ENCODE assay signal across 10 mouse cellular contexts in genomic region chr12:76556745-76557389, GRCm38 (mm10). TPM values are rescaled to one million over a fixed set of nuclear protein-coding genes. Genes with fewer than 3 reads are reported as not detected.
DNase-seq lines count a peak whose midpoint lies in the region; ATAC-seq lines count a peak whose summit lies in the region.
"Had no signal": no experiment of that assay in that cellular context is flagged by ENCODE, and none has a peak within 500 bp of the region (broad histone marks: within the 10 kb centered on the region; RNA-seq: fewer than 3 reads in every experiment).

No protein-coding gene starts in this region.

- H3K27ac ChIP-seq in heart, embryonic 15.5 days: 0 out of 2 replicates have a peak overlapping the region, but pooled peaks have one; percentile 28
- no peak overlapping the region for H3K27ac ChIP-seq in heart, embryonic 10.5 days
- no peak overlapping the region for H3K27ac ChIP-seq in neural tube, embryonic 12.5 days
- no peak overlapping the region for H3K27ac ChIP-seq in neural tube, embryonic 15.5 days (replicated peaks)
- H3K27ac ChIP-seq: embryonic facial prominence, embryonic 12.5 days had no signal

- no peak for ATAC-seq in heart, embryonic 15.5 days (replicated peaks; ENCODE audit: insufficient number of reproducible peaks, insufficient read depth, low FRiP score, low read depth)
- ATAC-seq in neural tube, embryonic 12.5 days (ENCODE audit: low FRiP score, low read depth): no peak
- ATAC-seq in neural tube, embryonic 15.5 days (ENCODE audit: low FRiP score): no peak
- ATAC-seq: lung, postnatal 0 days had no signal

- H3K9me3 ChIP-seq in heart, embryonic 15.5 days (replicated peaks): no peaks in the 10 kb centered on the region
- no peaks in the 10 kb centered on the region for H3K9me3 ChIP-seq in heart, embryonic 10.5 days
- H3K9me3 ChIP-seq in neural tube, embryonic 12.5 days: no peaks in the 10 kb centered on the region
- H3K9me3 ChIP-seq in neural tube, embryonic 15.5 days (replicated peaks): no peaks in the 10 kb centered on the region
- H3K9me3 ChIP-seq: embryonic facial prominence, embryonic 12.5 days had no signal

- H3K4me2 ChIP-seq in heart, embryonic 15.5 days: no peak overlapping the region
- H3K4me2 ChIP-seq in neural tube, embryonic 12.5 days (replicated peaks): no peak overlapping the region
- H3K4me2 ChIP-seq in neural tube, embryonic 15.5 days: no peak overlapping the region
- H3K4me2 ChIP-seq: embryonic facial prominence, embryonic 12.5 days had no signal

- H3K4me3 ChIP-seq in heart, embryonic 15.5 days: no peak overlapping the region
- no peak overlapping the region for H3K4me3 ChIP-seq in heart, embryonic 10.5 days
- H3K4me3 ChIP-seq in neural tube, embryonic 12.5 days: no peak overlapping the region
- H3K4me3 ChIP-seq in neural tube, embryonic 15.5 days (replicated peaks): no peak overlapping the region
- H3K4me3 ChIP-seq: embryonic facial prominence, embryonic 12.5 days had no signal

- H3K36me3 ChIP-seq in heart, embryonic 15.5 days: peaks cover 17% of the 10 kb centered on the region
- H3K36me3 ChIP-seq in heart, embryonic 10.5 days: peaks cover 20% of the 10 kb centered on the region
- H3K36me3 ChIP-seq in neural tube, embryonic 12.5 days: no peaks in the 10 kb centered on the region
- H3K36me3 ChIP-seq in neural tube, embryonic 15.5 days: no peaks in the 10 kb centered on the region

- 28% methylated on average over 6 of the region's 6 CpGs for WGBS in heart, embryonic 15.5 days
- 19% methylated on average over 6 of the region's 6 CpGs for WGBS in heart, embryonic 10.5 days
- 28% methylated on average over 6 of the region's 6 CpGs for WGBS in neural tube, embryonic 12.5 days
- WGBS in neural tube, embryonic 15.5 days: 29% methylated on average over 6 of the region's 6 CpGs

- no peak for DNase-seq in heart, embryonic 10.5 days (ENCODE audit: low spot score)
- peak; percentile 28 to 45 for DNase-seq in kidney, postnatal 4 days
- no peak for DNase-seq in ovary, postnatal 10 days (ENCODE audit: low spot score)
- no peak for DNase-seq in cerebellum, postnatal 10 days
- DNase-seq in spleen, postnatal 36 days (ENCODE audit: low spot score in 2 of 2): no peak

- peaks cover 55% of the 10 kb centered on the region for H3K4me1 ChIP-seq in heart, embryonic 15.5 days (replicated peaks)
- peaks cover 47% of the 10 kb centered on the region for H3K4me1 ChIP-seq in heart, embryonic 10.5 days
- H3K4me1 ChIP-seq in neural tube, embryonic 12.5 days: peaks cover 7% of the 10 kb centered on the region
- H3K4me1 ChIP-seq in neural tube, embryonic 15.5 days: peaks cover 8% of the 10 kb centered on the region; the same call in 1 of the 2 replicates

- no peaks in the 10 kb centered on the region for H3K27me3 ChIP-seq in heart, embryonic 15.5 days
- H3K27me3 ChIP-seq in heart, embryonic 10.5 days (ENCODE audit: insufficient read depth, poor library complexity, severe bottlenecking): no peaks in the 10 kb centered on the region
- no peaks in the 10 kb centered on the region for H3K27me3 ChIP-seq in neural tube, embryonic 12.5 days (replicated peaks)
- no peaks in the 10 kb centered on the region for H3K27me3 ChIP-seq in neural tube, embryonic 15.5 days (replicated peaks)
- H3K27me3 ChIP-seq: embryonic facial prominence, embryonic 12.5 days had no signal

- H3K9ac ChIP-seq in heart, embryonic 15.5 days: no peak overlapping the region
- H3K9ac ChIP-seq in neural tube, embryonic 12.5 days: 0 out of 2 replicates have a peak overlapping the region, but pooled peaks have one; percentile 13
- H3K9ac ChIP-seq in neural tube, embryonic 15.5 days (replicated peaks): no peak overlapping the region
- H3K9ac ChIP-seq: embryonic facial prominence, embryonic 12.5 days had no signal

RNA-seq across cellular contexts. Expression of gene Plekhg3, which starts 26.2 kb away (rescaled TPM):
- polyA plus RNA-seq in heart, embryonic 15.5 days (2015; fragmentation: Nextera tagmentation; extraction: Ambion mirVana): 7.1 and 11.1 TPM in 2 replicates
- polyA plus RNA-seq in heart, embryonic 10.5 days (2016; fragmentation: Nextera tagmentation; extraction: Ambion mirVana): 5.1 and 5.3 TPM in 2 replicates
- 1.9 and 2.0 TPM in 2 replicates for polyA plus RNA-seq in neural tube, embryonic 12.5 days (2016; fragmentation: Nextera tagmentation; extraction: Ambion mirVana)
- polyA plus RNA-seq in neural tube, embryonic 15.5 days (2015; fragmentation: Nextera tagmentation; extraction: Ambion mirVana): 1.1 and 3.6 TPM in 2 replicates

Comparison
In these comparisons a context has a peak if more than half of its experiments do, and no peak if none do; other contexts are left out.
1. DNase-seq: peak in kidney, postnatal 4 days (2 of 2); none in heart, embryonic 10.5 days (single experiment), ovary, postnatal 10 days (single experiment), cerebellum, postnatal 10 days (0 of 2) and spleen, postnatal 36 days (0 of 2).